Mouse (Mus musculus): ENCODE measurements around the gene Mier2.

Mier2 gene

GRCm38 (mm10) chr10:79496701-79497288, 58.2 kb downstream of the Mier2 start:
- DNase-seq (ENCODE audit: low read depth, low spot score): no peak

- DNase-seq (ENCODE audit: low read depth, low spot score): no peak
Measured at GRCm38 (mm10) chr10:79495886-79496285, 59.1 kb downstream of the Mier2 start.

All from mesoderm, embryonic 11.5 days (tissue).